Mouse (Mus musculus) ES-E14 (cell line): ENCODE data around the gene Ccdc182. TPM values are rescaled to one million over a fixed set of nuclear protein-coding genes. Genes with fewer than 3 reads are reported as not detected.

ENCODE experiments used
- DNase-seq: peaks from one replicate; pipeline ENCODE4 v3.0.0-alpha.2; 2013; ENCODE audit warnings: low read depth, low spot score
- H3K27ac ChIP-seq: 2 replicates; pipeline ENCODE4 v1.5.1; 2012; ENCODE audit warnings: low read depth, mild to moderate bottlenecking, low read length, moderate library complexity, mixed read lengths; ENCODE audit not compliant: poor library complexity, insufficient read depth, severe bottlenecking
- H3K36me3 ChIP-seq: 2 replicates; pipeline ENCODE4 v1.6.1; 2012; ENCODE audit warnings: mild to moderate bottlenecking, low read length, moderate library complexity, mixed read lengths; ENCODE audit not compliant: control insufficient read depth, poor library complexity, insufficient read depth, severe bottlenecking
- H3K4me1 ChIP-seq, 2 experiments: fragments of 150-350 bp in 1 of 2; sonication (generic) in 1 of 2; 2 replicates each; pipeline ENCODE4 v1.6.1; 2012; ENCODE audit warnings: low read length in 2 of 2, mild to moderate bottlenecking in 1 of 2, mixed read lengths in 1 of 2; ENCODE audit not compliant: control insufficient read depth in 2 of 2, insufficient read depth in 2 of 2, poor library complexity in 1 of 2
- H3K4me3 ChIP-seq, 2 experiments: fragments of 150-350 bp in 1 of 2; sonication (generic) in 1 of 2; 2 replicates each; pipeline ENCODE4 v1.5.1; 2012; ENCODE audit warnings: low read length in 2 of 2, low read depth in 1 of 2, mild to moderate bottlenecking in 1 of 2, mixed read lengths in 1 of 2; ENCODE audit not compliant: insufficient read depth in 1 of 2, poor library complexity in 1 of 2, severe bottlenecking in 1 of 2
- H3K9ac ChIP-seq: 2 replicates; pipeline ENCODE4 v1.6.1; 2012; ENCODE audit warnings: low read depth, mild to moderate bottlenecking, low read length, mixed read lengths; ENCODE audit not compliant: poor library complexity, insufficient read depth, severe bottlenecking
- H3K9me3 ChIP-seq: fragments of 150-350 bp; sonication (generic); 2 replicates; pipeline ENCODE4 v1.6.1; 2012; ENCODE audit warnings: low read depth, mild to moderate bottlenecking, low read length; ENCODE audit not compliant: control insufficient read depth, insufficient read depth
- CHD2 ChIP-seq: IDR thresholded peaks from 2 replicates; pipeline ENCODE4 v1.6.1; 2014; ENCODE audit warnings: mild to moderate bottlenecking, low read depth, low read length, inconsistent platforms
- HCFC1 ChIP-seq: IDR thresholded peaks from 2 replicates; pipeline ENCODE4 v1.6.1; 2012; ENCODE audit warnings: low read length, inconsistent platforms, borderline replicate concordance; ENCODE audit not compliant: insufficient read depth
- MAFK ChIP-seq: IDR thresholded peaks from 2 replicates; pipeline ENCODE4 v1.6.1; 2014; ENCODE audit warnings: mild to moderate bottlenecking, low read depth, low read length, inconsistent platforms; ENCODE audit not compliant: insufficient read depth
- ZC3H11A ChIP-seq: IDR thresholded peaks from 2 replicates; pipeline ENCODE4 v1.6.1; 2012; ENCODE audit warnings: low read depth, mild to moderate bottlenecking, inconsistent platforms, low read length, borderline replicate concordance
- ZNF384 ChIP-seq: IDR thresholded peaks from 2 replicates; pipeline ENCODE4 v1.6.1; 2012; ENCODE audit warnings: low read depth, low read length, inconsistent platforms
- in situ Hi-C, 2 experiments: fragments of 600-800 bp; cut with MboI; formaldehyde crosslinking; loops; one replicate each; pipeline ENCODE4 v1.15.1; 2025; ENCODE audit warnings: low sequenced_read_pairs in 2 of 2, inconsistent platforms in 1 of 2; ENCODE audit not compliant: unreplicated experiment in 2 of 2
- total RNA-seq: library from RNA; depleted of rRNA; stranded (reverse); fragments of 300-350 nt; gene quantifications from 2 replicates; pipeline ENCODE4 v1.2.3, GENCODE M21; 2012; rRNA removed

Gene Ccdc182
- 0.37 TPM in 1 of 2 replicates, not detected in the other for total RNA-seq

- Histone ChIP-seq H3K4me1 (no peaks in the 10 kb centered on the region; a peak in 1 of 4 replicates), H3K9me3 (no peaks in the 10 kb centered on the region), H3K9ac (peak within 1 kb of the TSS; percentile 23), H3K36me3 (no peaks in the 10 kb centered on the region), H3K27ac (no peak within 1 kb of the TSS), H3K4me3 (peak within 1 kb of the TSS; percentile 59 to 67)
- DNase-seq = no peak
- no peak for TF ChIP-seq ZC3H11A
- no peak for TF ChIP-seq MAFK
- TF ChIP-seq ZNF384 = no peak
- no peak for TF ChIP-seq CHD2
- no peak for TF ChIP-seq HCFC1
- in situ Hi-C loops = loop anchor here in 1 of 2 experiments (10.0 kb wide), 1 partner anchor 531 kb away; no protein-coding TSS in a partner anchor
These were observed at the start of gene Ccdc182 for GRCm38 (mm10) chr11:88293631-88294393. Ccdc182 (plus strand) TSS chr11:88294058.

GRCm38 (mm10) chr11:88245581-88246170 lies 48.2 kb upstream of the Ccdc182 start:
- TF ChIP-seq MAFK (no peak), CHD2 (no peak), HCFC1 (no peak), ZC3H11A (no peak), ZNF384 (no peak)
- Histone ChIP-seq H3K4me1 (no peaks in the 10 kb centered on the region), H3K36me3 (no peaks in the 10 kb centered on the region), H3K27ac (no peak overlapping the region), H3K4me3 (no peak overlapping the region), H3K9me3 (no peaks in the 10 kb centered on the region), H3K9ac (no peak overlapping the region)
- in situ Hi-C loops = no loop called here
- no peak for DNase-seq

- Histone ChIP-seq H3K4me1 (peaks cover 0 to 2% of the 10 kb centered on the region in 2 experiments; a peak in 1 of 4 replicates), H3K27ac (no peak overlapping the region), H3K4me3 (no peak overlapping the region), H3K9me3 (no peaks in the 10 kb centered on the region), H3K36me3 (no peaks in the 10 kb centered on the region), H3K9ac (no peak overlapping the region)
- in situ Hi-C loops = no loop called here
- TF ChIP-seq ZNF384 (no peak), HCFC1 (no peak), ZC3H11A (no peak), MAFK (no peak), CHD2 (no peak)
- no peak for DNase-seq
These were observed 45.2 kb upstream of the Ccdc182 start for GRCm38 (mm10) chr11:88248636-88249035.

GRCm38 (mm10) chr11:88250568-88250967 lies 43.3 kb upstream of the Ccdc182 start:
- H3K9ac ChIP-seq = no peak overlapping the region
- H3K4me1 ChIP-seq = peaks cover 0 to 2% of the 10 kb centered on the region in 2 experiments; a peak in 1 of 4 replicates
- H3K36me3 ChIP-seq = no peaks in the 10 kb centered on the region
- no peak for TF ChIP-seq ZNF384
- TF ChIP-seq HCFC1 = no peak
- TF ChIP-seq MAFK = no peak
- TF ChIP-seq CHD2 = no peak
- TF ChIP-seq ZC3H11A = no peak
- H3K4me3 ChIP-seq = no peak overlapping the region
- H3K9me3 ChIP-seq = no peaks in the 10 kb centered on the region
- no peak overlapping the region for H3K27ac ChIP-seq
- in situ Hi-C loops = no loop called here
- no peak for DNase-seq
